1 mouse cellular context compared by ENCODE assay signal in genomic region chr1:58444691-58445090, GRCm38 (mm10).
TF ChIP-seq lines count a peak whose summit lies in the region.

No protein-coding gene starts in this region.

TF ChIP-seq in CH12.LX, 34 proteins besides CTCF, POLR2A, EP300 and RAD21 (continued from another document):
- no peak for TF ChIP-seq MAX (IDR thresholded peaks at IDR 0.05; ENCODE audit: low read length)
- no peak for TF ChIP-seq PAX5 (IDR thresholded peaks at IDR 0.05; ENCODE audit: low read length)
- no peak for TF ChIP-seq CHD2 (IDR thresholded peaks at IDR 0.05; ENCODE audit: low read length)
- TF ChIP-seq TCF12 (IDR thresholded peaks at IDR 0.05; ENCODE audit: low read depth, low read length), result no peak
- TF ChIP-seq BHLHE40 (IDR thresholded peaks at IDR 0.05; ENCODE audit: low read depth, low read length), result no peak
- no peak for TF ChIP-seq USF1 (IDR thresholded peaks at IDR 0.05; ENCODE audit: low read depth, low read length)
- no peak for TF ChIP-seq ZC3H11A (IDR thresholded peaks at IDR 0.05; ENCODE audit: low read depth, low read length)
- no peak for TF ChIP-seq E2F4 (IDR thresholded peaks at IDR 0.05; ENCODE audit: insufficient replicate concordance, low read depth, low read length)
- TF ChIP-seq UBTF (IDR thresholded peaks at IDR 0.05; ENCODE audit: low read depth, low read length), result no peak
